Mouse (Mus musculus) frontal cortex, adult 2 months (tissue): ENCODE measurements at regions not wholly inside any gene's neighbourhood (a gene's known extent, or its start where the extent isn't known, plus 50 kb on each side); places are given as distances from the start of the nearest gene placed in this dataset.

Experiments used
- DNase-seq, 2 experiments: peaks; one replicate each; pipeline ENCODE4 v3.0.0; 2022; ENCODE audit warnings: low spot score in 1 of 2; ENCODE audit errors: extremely low spot score in 1 of 2

DNA sequence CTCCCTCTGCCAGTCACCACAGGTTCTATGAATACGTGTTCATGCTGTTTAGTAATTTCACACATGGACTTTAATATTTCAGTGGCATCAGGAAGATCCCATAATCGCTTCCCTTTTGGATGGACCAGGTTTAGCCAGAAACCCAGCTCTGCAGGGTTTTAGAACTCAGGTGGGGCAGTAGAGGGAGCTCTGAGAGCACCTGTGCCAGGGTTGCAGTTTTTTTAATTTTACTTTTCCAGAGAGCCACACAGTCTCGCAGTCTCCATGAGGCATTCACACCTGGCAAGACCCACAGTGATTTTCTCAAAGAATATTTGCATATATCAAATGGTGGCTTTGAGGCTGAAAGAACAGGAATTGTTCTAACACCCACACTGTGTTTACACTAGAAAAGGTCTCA, 1603.8 kb upstream of the Cdh8 start:
- DNase-seq: peak in 1 of 2 experiments; percentile 17
